Mouse (Mus musculus) MEL (cell line): Measurements from ENCODE around the gene Med21. TPM values are rescaled to one million over a fixed set of nuclear protein-coding genes. Genes with fewer than 3 reads are reported as not detected.

Source experiments
- DNase-seq: peaks from one replicate; pipeline ENCODE4 v3.0.0; 2011; ENCODE audit warnings: low read depth, low spot score
- H3K27ac ChIP-seq: 2 replicates; pipeline ENCODE4 v1.5.1; 2012; ENCODE audit warnings: low read depth, mild to moderate bottlenecking, control low read depth, low read length, moderate library complexity; ENCODE audit not compliant: control insufficient read depth
- H3K27me3 ChIP-seq, 2 experiments: fragments of 150-350 bp in 1 of 2; sonication (generic) in 1 of 2; 2 replicates each; pipeline ENCODE4 v1.6.1; 2012; ENCODE audit warnings: low read length in 2 of 2, mild to moderate bottlenecking in 2 of 2, improper control_type of control experiment in 1 of 2, moderate library complexity in 1 of 2; ENCODE audit not compliant: insufficient read depth in 2 of 2, control insufficient read depth in 1 of 2
- H3K36me3 ChIP-seq, 2 experiments: 2 replicates each; pipeline ENCODE4 v1.6.1; 2012 to 2014; ENCODE audit warnings: low read length in 2 of 2, improper control_type of control experiment in 1 of 2, inconsistent platforms in 1 of 2, mild to moderate bottlenecking in 1 of 2; ENCODE audit not compliant: insufficient read depth in 2 of 2, control insufficient read depth in 1 of 2
- H3K4me1 ChIP-seq, 2 experiments: fragments of 150-350 bp in 1 of 2; sonication (generic) in 1 of 2; 2 replicates each; pipeline ENCODE4 v1.6.1; 2012; ENCODE audit warnings: low read length in 2 of 2, improper control_type of control experiment in 1 of 2, mild to moderate bottlenecking in 1 of 2; ENCODE audit not compliant: insufficient read depth in 2 of 2, control insufficient read depth in 1 of 2
- H3K4me3 ChIP-seq, 2 experiments: fragments of 150-350 bp in 1 of 2; sonication (generic) in 1 of 2; 2 replicates each; pipeline ENCODE4 v1.5.1; 2012; ENCODE audit warnings: low read depth in 2 of 2, low read length in 2 of 2, mild to moderate bottlenecking in 2 of 2, moderate library complexity in 2 of 2, control low read depth in 1 of 2, improper control_type of control experiment in 1 of 2; ENCODE audit not compliant: control insufficient read depth in 1 of 2, insufficient read depth in 1 of 2
- H3K79me2 ChIP-seq: 2 replicates; pipeline ENCODE4 v1.6.1; 2012; ENCODE audit warnings: mild to moderate bottlenecking, low read length, moderate library complexity; ENCODE audit not compliant: control insufficient read depth, poor library complexity, insufficient read depth
- H3K9ac ChIP-seq: 2 replicates; pipeline ENCODE4 v1.6.1; 2012; ENCODE audit warnings: low read depth, mild to moderate bottlenecking, control low read depth, low read length, moderate library complexity; ENCODE audit not compliant: control insufficient read depth, poor library complexity, severe bottlenecking
- H3K9me3 ChIP-seq: fragments of 150-350 bp; sonication (generic); replicated peaks from 2 replicates; pipeline ENCODE4 v1.6.1; 2012; ENCODE audit warnings: mild to moderate bottlenecking, low read length, improper control_type of control experiment, moderate library complexity; ENCODE audit not compliant: insufficient read depth
- BHLHE40 ChIP-seq: IDR thresholded peaks from 2 replicates; pipeline ENCODE4 v1.6.1; 2012; ENCODE audit warnings: low read depth, mild to moderate bottlenecking, inconsistent platforms, low read length, improper control_type of control experiment, borderline replicate concordance
- CHD1 ChIP-seq: IDR thresholded peaks from 2 replicates; pipeline ENCODE4 v1.6.1; 2012; ENCODE audit warnings: low read depth, mild to moderate bottlenecking, inconsistent platforms, low read length, improper control_type of control experiment
- CHD2 ChIP-seq: IDR thresholded peaks from 2 replicates; pipeline ENCODE4 v1.6.1; 2011; ENCODE audit warnings: low read length, improper control_type of control experiment
- CTCF ChIP-seq, 3 experiments: IDR thresholded peaks in 2 of 3; conservative IDR thresholded peaks in 1 of 3; 2 replicates each; pipeline ENCODE4 v1.5.1; 2011 to 2012; ENCODE audit warnings: low read length in 3 of 3, low read depth in 2 of 3, mild to moderate bottlenecking in 2 of 3, improper control_type of control experiment in 1 of 3, inconsistent platforms in 1 of 3, mixed read lengths in 1 of 3, moderate library complexity in 1 of 3; ENCODE audit not compliant: control insufficient read depth in 1 of 3, insufficient read depth in 1 of 3, poor library complexity in 1 of 3, severe bottlenecking in 1 of 3
- E2F4 ChIP-seq: IDR thresholded peaks from 2 replicates; pipeline ENCODE4 v1.6.1; 2011; ENCODE audit warnings: low read depth, low read length, improper control_type of control experiment, borderline replicate concordance
- ELF1 ChIP-seq: IDR thresholded peaks from 2 replicates; pipeline ENCODE4 v1.6.1; 2014; ENCODE audit warnings: low read depth, mild to moderate bottlenecking, inconsistent platforms, low read length, improper control_type of control experiment, moderate library complexity
- EP300 ChIP-seq, 2 experiments: IDR thresholded peaks; 2 replicates each; pipeline ENCODE4 v1.6.1; 2011; ENCODE audit warnings: improper control_type of control experiment in 2 of 2, low read length in 2 of 2, low read depth in 1 of 2, mild to moderate bottlenecking in 1 of 2
- ETS1 ChIP-seq: IDR thresholded peaks from 2 replicates; pipeline ENCODE4 v1.6.1; 2012; ENCODE audit warnings: low read depth, mild to moderate bottlenecking, inconsistent platforms, low read length, improper control_type of control experiment, moderate library complexity
- GABPA ChIP-seq: IDR thresholded peaks from 2 replicates; pipeline ENCODE4 v1.6.1; 2012; ENCODE audit warnings: low read depth, mild to moderate bottlenecking, inconsistent platforms, low read length, improper control_type of control experiment, moderate library complexity
- JUND ChIP-seq: IDR thresholded peaks from 2 replicates; pipeline ENCODE4 v1.6.1; 2011; ENCODE audit warnings: low read depth, mild to moderate bottlenecking, improper control_type of control experiment, low read length
- MAFK ChIP-seq: IDR thresholded peaks from 2 replicates; pipeline ENCODE4 v1.6.1; 2011; ENCODE audit warnings: low read depth, mild to moderate bottlenecking, low read length, improper control_type of control experiment, borderline replicate concordance
- MAX ChIP-seq: IDR thresholded peaks from 2 replicates; pipeline ENCODE4 v1.6.1; 2011; ENCODE audit warnings: low read length, improper control_type of control experiment
- MAZ ChIP-seq: IDR thresholded peaks from 2 replicates; pipeline ENCODE4 v1.6.1; 2012; ENCODE audit warnings: low read depth, mild to moderate bottlenecking, inconsistent platforms, low read length, improper control_type of control experiment
- MEF2A ChIP-seq: IDR thresholded peaks from 2 replicates; pipeline ENCODE4 v1.6.1; 2014; ENCODE audit warnings: low read depth, mild to moderate bottlenecking, inconsistent platforms, low read length, improper control_type of control experiment; ENCODE audit not compliant: poor library complexity, insufficient replicate concordance, severe bottlenecking; ENCODE audit errors: extremely low read depth
- MXI1 ChIP-seq: IDR thresholded peaks from 2 replicates; pipeline ENCODE4 v1.6.1; 2011; ENCODE audit warnings: mild to moderate bottlenecking, low read depth, low read length, improper control_type of control experiment
- MYC ChIP-seq: IDR thresholded peaks from 2 replicates; pipeline ENCODE4 v1.6.1; 2011; ENCODE audit warnings: low read depth, mild to moderate bottlenecking, low read length, improper control_type of control experiment, moderate library complexity
- NELFE ChIP-seq: IDR thresholded peaks from 2 replicates; pipeline ENCODE4 v1.6.1; 2011; ENCODE audit warnings: low read depth, low read length, improper control_type of control experiment
- NRF1 ChIP-seq: IDR thresholded peaks from 2 replicates; pipeline ENCODE4 v1.6.1; 2014; ENCODE audit warnings: low read depth, mild to moderate bottlenecking, inconsistent platforms, low read length, improper control_type of control experiment, moderate library complexity; ENCODE audit not compliant: poor library complexity, insufficient read depth, severe bottlenecking
- POLR2AphosphoS2 ChIP-seq: IDR thresholded peaks from 2 replicates; pipeline ENCODE4 v1.6.1; 2011; ENCODE audit warnings: low read length, improper control_type of control experiment
- SIN3A ChIP-seq: IDR thresholded peaks from 2 replicates; pipeline ENCODE4 v1.6.1; 2012; ENCODE audit warnings: low read length, improper control_type of control experiment, inconsistent platforms
- SMC3 ChIP-seq: IDR thresholded peaks from 2 replicates; pipeline ENCODE4 v1.6.1; 2011; ENCODE audit warnings: low read depth, low read length, improper control_type of control experiment
- TAL1 ChIP-seq: IDR thresholded peaks from 2 replicates; pipeline ENCODE4 v1.6.1; 2012; ENCODE audit warnings: mild to moderate bottlenecking, inconsistent platforms, low read length, moderate library complexity, mixed read lengths
- TCF12 ChIP-seq: IDR thresholded peaks from 2 replicates; pipeline ENCODE4 v1.6.1; 2014; ENCODE audit warnings: low read depth, mild to moderate bottlenecking, inconsistent platforms, low read length, improper control_type of control experiment, moderate library complexity
- USF1 ChIP-seq: IDR thresholded peaks from 2 replicates; pipeline ENCODE4 v1.6.1; 2014; ENCODE audit warnings: low read depth, mild to moderate bottlenecking, inconsistent platforms, low read length, improper control_type of control experiment, moderate library complexity
- USF2 ChIP-seq, 2 experiments: IDR thresholded peaks; 2 replicates each; pipeline ENCODE4 v1.6.1; 2011 to 2012; ENCODE audit warnings: improper control_type of control experiment in 2 of 2, low read length in 2 of 2, borderline replicate concordance in 1 of 2, inconsistent platforms in 1 of 2, low read depth in 1 of 2, mild to moderate bottlenecking in 1 of 2; ENCODE audit not compliant: insufficient read depth in 1 of 2
- ZKSCAN1 ChIP-seq: IDR thresholded peaks from 2 replicates; pipeline ENCODE4 v1.6.1; 2012; ENCODE audit warnings: low read depth, mild to moderate bottlenecking, inconsistent platforms, low read length, improper control_type of control experiment, moderate library complexity
- ZMIZ1 ChIP-seq: IDR thresholded peaks from 2 replicates; pipeline ENCODE4 v1.6.1; 2012; ENCODE audit warnings: low read depth, mild to moderate bottlenecking, inconsistent platforms, low read length, improper control_type of control experiment, moderate library complexity
- polyA plus RNA-seq, 2 experiments: library from polyadenylated mRNA; stranded (reverse) in 1 of 2; unstranded in 1 of 2; fragments of >175 nt in 1 of 2; fragments of >200 nt in 1 of 2; gene quantifications; 2 replicates each; pipeline versions ENCODE4 v1.2.1 to v1.2.4; 2012; ENCODE audit warnings: low replicate concordance in 2 of 2, low read depth in 1 of 2; ENCODE audit not compliant: insufficient read length in 2 of 2, insufficient read depth in 1 of 2, missing spikeins in 1 of 2
- total RNA-seq: library from RNA; depleted of rRNA; stranded (reverse); fragments of 300-350 nt; gene quantifications from 2 replicates; pipeline ENCODE4 v1.2.3, GENCODE M21; 2012

The Med21 gene
- total and polyA plus RNA-seq, 3 experiments = 56.7 to 79.5 TPM; not detected in 1

GRCm38 (mm10) chr6:146672106-146672505, 29.8 kb downstream of the Med21 start:
- DNase-seq = no peak
- Histone ChIP-seq H3K27me3 (no peaks in the 10 kb centered on the region), H3K27ac (no peak overlapping the region), H3K4me1 (peaks cover 18 to 24% of the 10 kb centered on the region in 2 experiments)
- TF ChIP-seq ETS1 = no peak
- TF ChIP-seq TCF12 = no peak
- TF ChIP-seq MYC = no peak
- TF ChIP-seq MAX = no peak
- TF ChIP-seq NELFE = no peak
- no peak for TF ChIP-seq USF2 (IDR thresholded peaks at IDR 0.05; ENCODE audit: borderline replicate concordance in 1 of 2, insufficient read depth in 1 of 2, low read depth in 1 of 2, low read length in 2 of 2)
- no peak for TF ChIP-seq CTCF (IDR thresholded peaks at IDR 0.05 in 2 of 3, conservative IDR thresholded peaks at IDR 0.05 in 1 of 3; ENCODE audit: control insufficient read depth in 1 of 3, insufficient read depth in 1 of 3, low read depth in 2 of 3, low read length in 3 of 3, poor library complexity in 1 of 3, severe bottlenecking in 1 of 3)
- no peak for TF ChIP-seq CHD1
- TF ChIP-seq MAFK = no peak
- no peak for TF ChIP-seq CHD2
- TF ChIP-seq SIN3A = no peak
- no peak for TF ChIP-seq POLR2AphosphoS2
- TF ChIP-seq SMC3 = no peak
- TF ChIP-seq, all 39 proteins: peak for 0
- no peaks in the 10 kb centered on the region for H3K79me2 ChIP-seq
- peaks cover 0 to 19% of the 10 kb centered on the region in 2 experiments; a peak in 2 of 4 replicates for H3K36me3 ChIP-seq
- no peaks in the 10 kb centered on the region for H3K9me3 ChIP-seq
- H3K9ac ChIP-seq = no peak overlapping the region
- H3K4me3 ChIP-seq = no peak overlapping the region

DNA sequence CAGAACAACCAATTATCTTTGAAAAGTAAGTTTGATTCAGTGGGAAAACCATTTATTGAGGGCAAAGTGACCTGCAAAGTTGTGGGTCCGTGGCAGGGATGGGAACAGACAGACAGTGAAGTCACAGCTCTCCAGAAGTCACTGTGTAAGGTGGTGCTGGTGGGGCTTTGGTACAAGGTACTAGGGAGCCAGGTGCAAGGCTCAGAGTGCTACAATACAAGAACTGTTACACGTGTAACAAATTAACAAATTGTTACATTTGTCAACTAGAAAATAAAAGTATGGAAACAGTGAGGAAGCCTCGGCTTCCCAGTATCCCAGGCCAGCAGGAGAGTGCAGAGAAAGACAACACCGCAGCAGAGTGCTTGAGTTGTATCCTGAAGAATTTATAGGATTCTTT, 31.3 kb downstream of the Med21 start:
- no peaks in the 10 kb centered on the region for H3K27me3 ChIP-seq
- no peak overlapping the region for H3K27ac ChIP-seq
- peaks cover 0 to 24% of the 10 kb centered on the region in 2 experiments; a peak in 2 of 4 replicates for H3K36me3 ChIP-seq
- H3K4me1 ChIP-seq = peaks cover 25 to 30% of the 10 kb centered on the region in 2 experiments
- no peaks in the 10 kb centered on the region for H3K79me2 ChIP-seq
- H3K4me3 ChIP-seq = no peak overlapping the region
- no peak for TF ChIP-seq MEF2A
- no peak for TF ChIP-seq TAL1
- TF ChIP-seq NRF1 = no peak
- no peak for TF ChIP-seq MAFK
- TF ChIP-seq BHLHE40 = no peak
- no peak for TF ChIP-seq JUND
- no peak for TF ChIP-seq CHD1
- TF ChIP-seq ZKSCAN1 = no peak
- no peak for TF ChIP-seq POLR2AphosphoS2
- no peak for TF ChIP-seq E2F4
- TF ChIP-seq USF1 = no peak
- no peak for TF ChIP-seq MAX
- no peak for TF ChIP-seq SIN3A
- no peak for TF ChIP-seq MXI1
- no peak for TF ChIP-seq GABPA
- TF ChIP-seq CHD2 = no peak
- TF ChIP-seq MAZ = no peak
- TF ChIP-seq EP300 (IDR thresholded peaks at IDR 0.05; ENCODE audit: low read depth in 1 of 2, low read length in 2 of 2) = no peak
- no peak for TF ChIP-seq ELF1
- no peak for TF ChIP-seq ZMIZ1
- TF ChIP-seq, all 39 proteins: peak for 0
- Histone ChIP-seq H3K9me3 (no peaks in the 10 kb centered on the region), H3K9ac (no peak overlapping the region)
- DNase-seq = no peak
